Mouse (Mus musculus): ENCODE results near the gene Zcchc13.

- TF ChIP-seq POLR2A (IDR thresholded peaks at IDR 0.05; ENCODE audit: borderline replicate concordance, low read depth, low read length) (no peak), CTCF (IDR thresholded peaks at IDR 0.05; ENCODE audit: low read depth, low read length) (no peak)
Measured at GRCm38 (mm10) chrX:103605473-103605872, 24.9 kb upstream of the Zcchc13 start.
